Mouse (Mus musculus): Measurements from ENCODE around the gene Ddah1. TPM values are rescaled to one million over a fixed set of nuclear protein-coding genes. Genes with fewer than 3 reads are reported as not detected.
A peak's percentile ranks its signal among the peaks of the same experiment; 100 is the strongest.

Ddah1 gene
- total RNA-seq, 2 experiments from 2014 or later, result 11.0 to 13.7 TPM

DNA sequence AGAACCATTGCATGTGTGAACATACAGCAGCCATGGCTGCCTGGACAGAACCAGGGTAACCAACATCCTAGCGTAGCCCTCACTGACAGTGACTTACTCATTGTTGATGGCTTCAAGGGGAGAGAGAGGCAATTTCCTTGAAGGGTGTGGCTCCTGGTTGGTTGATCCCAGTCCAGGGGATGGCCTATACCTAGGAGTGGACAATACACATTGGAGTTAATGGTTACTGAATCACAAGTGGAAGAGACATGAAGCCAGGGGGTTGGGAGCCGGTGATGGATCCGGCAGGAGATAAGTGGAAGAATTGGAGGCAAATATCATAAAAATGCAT, 5.1 kb downstream of the Ddah1 start:
- no peak for DNase-seq

DNA sequence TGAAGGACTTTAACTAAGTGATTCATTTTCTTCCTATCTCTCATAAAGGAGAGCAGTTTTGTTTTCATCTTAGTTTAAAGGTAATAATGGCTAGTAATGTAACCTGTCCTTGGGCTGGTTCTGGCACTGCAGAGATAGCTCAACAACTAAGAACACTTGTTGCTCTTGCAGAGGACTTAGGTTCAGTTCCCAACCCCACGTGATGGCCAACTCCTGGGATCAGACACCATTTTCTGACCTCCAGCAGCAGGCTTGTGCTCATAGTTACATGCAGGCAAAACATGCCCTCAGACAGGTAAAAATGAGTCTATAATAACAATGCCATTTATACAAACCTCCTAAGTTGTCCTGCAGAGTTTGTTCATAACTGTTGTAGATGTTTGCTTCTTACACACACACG, 5.9 kb downstream of the Ddah1 start:
- DNase-seq, result no peak

DNA sequence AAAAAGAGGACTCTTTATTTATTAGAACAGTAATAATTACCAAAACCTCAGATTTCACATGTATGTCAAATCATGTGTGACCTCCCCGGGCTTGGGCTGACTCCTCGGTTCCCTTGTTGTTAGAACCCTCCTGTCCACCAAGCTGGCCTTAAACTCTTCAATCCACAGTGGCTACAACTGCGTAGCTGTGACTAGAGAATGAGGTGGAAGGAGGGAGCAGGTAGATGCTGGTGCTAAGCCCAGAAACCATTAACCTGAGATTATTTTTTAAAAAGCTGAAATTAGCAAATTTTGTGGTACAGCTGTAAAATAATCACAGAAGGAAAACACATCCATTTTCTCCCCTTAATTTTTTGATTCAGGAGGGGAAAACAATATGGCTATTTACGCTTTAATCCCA, 10.0 kb downstream of the Ddah1 start:
- DNase-seq, result no peak

DNA sequence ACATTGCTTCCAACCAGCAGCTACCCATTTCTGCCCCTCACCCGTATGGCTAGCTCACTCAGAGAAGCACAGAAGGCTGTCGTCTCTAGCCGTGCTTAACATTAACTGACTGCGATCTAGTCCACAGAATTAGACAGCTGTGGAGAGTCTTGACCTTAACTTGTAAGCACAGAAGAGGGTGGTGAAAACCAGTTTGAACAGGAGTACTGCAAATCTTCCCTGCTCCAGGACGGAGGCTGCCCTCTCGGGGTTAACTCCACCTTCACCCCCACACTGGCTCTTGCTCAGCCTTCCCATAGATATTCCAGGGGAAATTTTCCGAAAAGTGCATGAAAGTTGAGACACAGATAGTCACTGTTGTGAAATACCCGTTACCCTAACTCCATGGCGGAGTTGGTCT, 14.9 kb downstream of the Ddah1 start:
- no peak for DNase-seq

DNA sequence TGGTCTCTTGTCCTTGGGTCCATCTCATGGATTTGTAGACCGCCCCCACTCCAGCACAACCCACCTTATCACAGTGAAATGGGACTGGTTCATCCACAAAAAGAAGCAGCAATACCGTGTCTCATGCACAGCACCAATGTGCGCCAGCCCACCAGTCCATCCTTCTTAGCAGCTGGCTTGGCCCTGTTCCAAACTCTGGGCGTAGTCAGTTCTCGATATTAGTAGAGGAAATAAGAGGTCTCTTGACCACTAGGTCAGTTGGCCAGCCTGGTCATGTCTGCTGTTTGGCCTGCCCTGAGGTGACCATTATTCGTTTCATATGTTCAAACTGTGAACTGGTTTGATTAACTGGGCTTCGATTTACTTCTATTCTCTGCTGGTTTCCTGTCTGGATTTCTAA, 15.9 kb downstream of the Ddah1 start:
- no peak for DNase-seq

DNA sequence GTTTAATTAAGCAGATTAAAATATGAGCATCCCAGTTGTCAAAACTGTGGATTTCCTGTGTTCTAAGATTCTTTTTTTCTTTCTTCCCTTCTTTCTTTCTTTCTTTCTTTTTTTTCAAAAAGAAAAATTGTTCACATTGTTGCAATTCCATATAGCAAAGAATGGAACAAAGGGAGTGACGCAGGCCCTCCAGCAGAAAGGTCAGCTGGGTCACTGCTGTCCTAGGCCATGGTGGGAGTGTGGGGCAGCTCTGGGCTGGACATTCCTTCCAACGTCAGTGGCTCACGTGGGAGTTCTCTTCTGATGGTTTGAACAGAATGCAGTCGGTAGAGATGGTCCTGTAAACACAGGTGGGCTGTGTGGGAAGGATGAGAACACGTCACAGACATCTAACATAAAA, 16.8 kb downstream of the Ddah1 start:
- no peak for DNase-seq

DNA sequence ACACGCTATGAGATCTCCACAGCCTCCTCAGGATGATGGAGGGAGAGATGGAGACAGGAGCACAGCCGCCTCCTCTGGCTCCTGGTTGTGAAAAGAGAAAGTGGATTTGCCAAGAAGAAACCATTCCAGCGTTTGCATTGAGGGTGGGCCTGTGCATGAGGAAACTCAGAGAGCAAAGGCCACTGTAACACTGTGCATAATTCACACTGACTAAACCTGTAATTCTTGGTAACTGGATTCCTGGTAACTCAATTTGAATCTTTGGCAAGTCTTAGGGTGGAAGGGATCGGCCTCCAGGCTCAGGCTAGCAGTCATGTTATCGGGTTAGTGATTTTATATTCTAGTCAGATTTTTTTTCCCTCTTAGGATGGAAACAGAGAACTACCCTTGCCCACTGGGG, 17.4 kb downstream of the Ddah1 start:
- DNase-seq, result no peak

DNA sequence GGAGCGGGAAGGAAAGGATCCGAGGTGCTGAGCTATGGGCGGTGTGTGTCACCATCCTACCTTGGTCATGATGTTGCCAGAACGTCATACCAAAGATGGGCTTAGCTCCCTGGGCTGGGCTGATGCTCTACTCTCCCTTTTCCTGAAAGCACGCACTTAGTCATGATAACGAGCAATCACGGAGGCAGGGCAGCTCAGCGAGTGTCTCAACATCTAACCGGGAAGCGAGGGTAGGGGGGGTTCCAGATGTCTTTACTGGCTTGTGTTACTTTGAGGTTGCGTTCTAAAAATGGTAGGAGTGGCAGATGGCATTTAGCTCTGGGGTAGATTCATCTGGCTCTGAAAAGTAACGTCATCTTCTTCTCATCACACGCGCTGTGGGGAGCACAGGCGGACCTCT, 18.5 kb downstream of the Ddah1 start:
- no peak for DNase-seq

DNA sequence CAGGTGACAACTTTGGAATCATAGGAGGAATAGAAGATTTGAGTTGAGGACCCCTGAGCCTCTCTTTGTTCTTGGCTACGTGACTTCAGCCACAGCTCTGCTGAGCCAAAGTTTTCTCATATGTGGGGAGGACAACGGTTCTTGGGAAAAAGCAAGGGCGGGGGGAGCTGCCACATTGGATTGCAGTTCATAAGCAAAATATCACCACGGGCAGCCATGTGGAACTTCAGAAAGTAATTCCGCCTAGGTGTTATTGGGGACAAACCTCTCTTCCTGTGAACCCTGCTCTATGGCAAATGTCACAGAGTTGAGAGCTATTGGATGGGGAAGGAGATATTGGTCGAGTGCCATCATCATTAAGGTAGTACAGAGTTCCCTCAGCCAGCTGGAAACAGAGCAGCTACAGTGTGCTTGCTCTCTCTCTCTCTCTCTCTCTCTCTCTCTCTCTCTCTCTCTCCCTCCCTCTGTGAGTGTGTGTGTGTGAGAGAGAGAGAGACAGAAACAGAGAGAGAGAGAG, 20.0 kb downstream of the Ddah1 start:
- no peak for DNase-seq

DNA sequence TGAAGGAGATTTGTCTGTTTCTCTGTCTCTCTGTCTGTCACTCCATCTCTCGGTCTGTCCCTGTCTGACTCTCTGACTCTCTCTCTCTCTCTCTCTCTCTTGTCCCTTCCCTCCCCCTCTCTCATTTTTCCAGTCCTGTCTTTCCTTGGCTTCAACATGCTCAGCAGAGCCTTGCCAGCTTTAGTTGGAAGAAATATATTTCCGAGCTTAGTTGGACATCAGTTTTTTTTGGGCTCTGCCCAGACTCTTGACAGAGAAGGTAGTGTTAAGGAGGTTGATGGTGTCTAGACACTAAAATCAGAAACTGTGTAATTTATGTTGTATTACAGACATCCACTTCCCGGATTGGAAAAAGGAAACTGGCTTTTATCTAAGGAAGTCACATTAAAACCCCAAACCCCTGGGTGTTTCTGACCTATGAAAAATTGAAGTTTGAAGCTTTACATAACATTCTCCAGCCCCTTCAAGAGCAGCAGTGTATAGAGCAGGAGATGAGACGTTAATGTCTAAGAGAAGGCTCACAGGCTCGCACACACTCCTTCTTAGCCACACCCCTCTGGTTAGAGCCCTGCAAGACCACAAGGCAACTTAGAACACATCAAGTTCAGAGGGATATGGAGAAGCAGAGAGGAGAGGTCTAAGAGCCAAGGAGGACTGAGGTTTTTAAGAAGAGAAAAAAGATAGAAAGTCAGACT, 21.0 kb downstream of the Ddah1 start:
- DNase-seq, result no peak

DNA sequence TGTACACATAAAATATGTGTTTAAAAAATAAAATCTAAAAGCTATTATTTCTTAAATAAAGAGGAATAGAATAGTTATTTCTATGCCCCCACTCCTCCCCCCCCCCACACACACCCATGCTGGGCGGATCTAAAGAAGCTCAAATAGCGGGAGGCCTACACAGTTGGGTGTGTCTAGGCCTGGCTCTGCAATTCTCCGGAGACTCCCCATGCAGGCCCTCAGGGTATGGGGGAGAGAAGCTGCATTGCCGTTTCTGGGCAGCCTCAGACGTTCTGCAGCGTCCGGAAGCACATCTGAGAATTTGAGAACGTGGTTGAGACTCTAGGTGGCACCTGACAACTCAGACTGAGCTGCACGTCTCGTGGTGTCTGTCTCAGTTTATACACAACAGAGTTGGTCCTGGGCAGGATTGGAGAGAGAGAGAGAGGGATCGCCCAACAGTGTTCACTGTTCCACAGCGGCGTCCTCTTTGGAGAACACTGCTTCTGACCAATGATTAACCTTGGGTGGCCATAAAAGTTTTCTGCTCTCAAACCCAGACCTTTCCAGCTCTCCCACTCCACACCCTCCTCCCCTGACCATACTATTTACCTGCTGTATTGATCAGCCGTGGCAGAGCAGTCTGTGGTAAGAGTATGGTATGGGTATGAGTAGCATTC, 22.4 kb downstream of the Ddah1 start:
- DNase-seq, result no peak

DNA sequence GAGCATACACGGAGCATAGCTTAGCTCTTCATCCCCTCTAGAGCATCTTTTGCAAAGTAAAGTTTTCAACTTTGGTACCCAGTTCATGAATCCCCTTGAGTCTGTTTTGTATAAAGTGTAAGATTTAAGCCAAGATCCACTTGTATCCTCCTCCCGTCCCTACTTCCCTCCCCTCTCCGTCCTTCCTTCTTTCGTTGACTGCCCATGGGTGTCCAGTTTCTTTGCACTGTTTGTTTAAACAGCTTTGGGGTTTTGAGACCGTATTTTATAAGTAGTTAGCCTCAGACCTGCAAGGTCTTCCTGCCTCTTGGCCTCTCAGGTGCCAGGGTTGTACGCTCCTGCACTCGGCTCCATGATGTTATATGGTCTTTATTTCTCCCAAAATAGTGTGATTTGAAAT, 26.8 kb downstream of the Ddah1 start:
- DNase-seq, result no peak

DNA sequence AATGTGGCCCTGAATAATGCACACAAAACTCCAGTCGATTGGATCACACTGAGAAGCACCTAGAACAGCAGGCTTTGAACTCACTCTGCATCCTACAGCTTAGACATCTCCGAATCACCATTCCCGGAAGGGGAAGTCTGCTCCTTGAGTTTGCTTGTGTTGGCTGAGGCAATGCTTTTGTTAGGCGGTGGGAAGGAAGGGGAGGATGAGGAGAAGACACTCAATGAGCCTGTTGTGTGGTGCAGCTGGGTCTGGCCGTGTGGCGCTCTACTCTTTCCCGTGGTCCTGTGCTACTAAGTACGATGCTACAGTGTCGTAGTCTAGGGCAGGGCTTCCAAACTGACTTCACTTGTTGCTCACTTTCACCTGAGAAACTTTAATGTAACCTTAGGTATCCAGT, 28.8 kb downstream of the Ddah1 start:
- DNase-seq, result no peak

DNA sequence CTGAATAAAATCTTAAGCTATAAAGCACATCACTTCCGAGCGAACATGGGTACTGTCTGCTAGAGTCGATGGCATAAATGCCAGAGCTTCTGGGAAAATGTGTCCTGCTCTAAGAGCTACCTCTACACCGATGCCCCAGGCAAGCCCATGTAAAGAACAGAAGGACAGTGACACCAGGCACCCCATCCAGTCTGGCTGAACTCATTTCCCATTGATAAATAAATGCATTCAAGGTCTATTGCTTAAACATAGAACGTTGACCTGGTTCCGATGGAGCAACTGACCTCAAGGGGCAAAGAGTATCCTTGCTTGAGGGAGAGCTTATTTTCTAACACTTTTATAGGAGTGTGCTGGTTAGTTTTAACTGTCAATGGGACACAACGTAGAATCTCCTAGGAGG, 30.6 kb downstream of the Ddah1 start:
- no peak for DNase-seq

DNA sequence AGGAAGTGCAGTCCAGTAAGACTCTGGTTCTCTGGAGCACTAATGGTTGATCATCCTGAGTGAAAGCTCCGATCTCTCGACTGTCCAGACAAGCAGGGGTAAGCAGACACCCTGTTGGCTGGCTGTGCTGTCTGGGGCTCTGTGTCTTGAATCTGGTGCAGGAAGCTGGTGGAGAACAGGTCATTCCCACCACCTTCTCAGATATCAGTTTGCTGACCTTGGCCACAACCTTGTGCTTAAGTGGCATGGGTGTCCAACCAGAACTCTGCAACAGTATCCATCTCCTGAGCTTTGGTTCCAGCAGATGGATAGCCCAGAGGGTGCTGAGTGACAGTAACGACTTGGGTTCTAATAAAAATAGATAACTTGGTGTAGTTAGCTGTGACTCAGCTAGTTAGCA, 31.8 kb downstream of the Ddah1 start:
- no peak for DNase-seq

DNA sequence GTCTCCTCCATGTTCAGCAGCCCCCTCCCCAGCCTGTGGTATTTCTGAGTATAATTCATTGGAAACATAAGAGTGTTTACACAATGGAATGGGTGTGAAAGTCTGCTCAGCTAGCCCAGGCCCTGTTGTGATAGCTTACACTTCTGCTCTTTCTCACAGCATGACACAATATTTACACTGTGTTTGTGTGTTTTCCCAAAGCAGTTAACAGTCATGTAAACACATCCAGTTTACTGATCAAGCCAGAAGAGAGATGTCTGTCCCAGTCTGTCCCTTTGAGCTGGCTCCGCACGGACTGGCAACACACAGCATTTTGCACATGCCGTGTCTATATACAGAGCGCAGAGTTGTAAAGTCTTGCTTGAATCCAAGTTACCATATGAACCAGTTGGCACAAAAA, 32.2 kb downstream of the Ddah1 start:
- DNase-seq, result peak; percentile 25

DNA sequence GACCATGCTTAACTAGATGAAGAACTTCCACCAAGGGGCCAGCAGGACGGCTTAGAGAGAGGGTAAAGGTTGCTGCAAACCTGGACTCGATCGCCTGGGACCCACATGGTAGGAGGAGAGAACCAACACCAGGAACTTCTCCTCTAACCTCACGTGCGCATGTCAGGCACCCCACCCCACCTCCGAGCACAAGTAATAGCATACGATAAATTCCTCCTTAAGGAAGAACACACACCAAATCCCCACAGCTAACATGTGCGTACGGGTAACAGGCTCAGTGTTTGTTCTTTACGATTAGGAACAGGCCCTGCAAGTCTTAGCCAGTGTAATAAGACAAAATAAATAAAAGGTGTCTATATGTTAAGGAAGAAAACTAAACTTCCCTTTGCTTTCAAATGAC, 35.9 kb downstream of the Ddah1 start:
- no peak for DNase-seq

DNA sequence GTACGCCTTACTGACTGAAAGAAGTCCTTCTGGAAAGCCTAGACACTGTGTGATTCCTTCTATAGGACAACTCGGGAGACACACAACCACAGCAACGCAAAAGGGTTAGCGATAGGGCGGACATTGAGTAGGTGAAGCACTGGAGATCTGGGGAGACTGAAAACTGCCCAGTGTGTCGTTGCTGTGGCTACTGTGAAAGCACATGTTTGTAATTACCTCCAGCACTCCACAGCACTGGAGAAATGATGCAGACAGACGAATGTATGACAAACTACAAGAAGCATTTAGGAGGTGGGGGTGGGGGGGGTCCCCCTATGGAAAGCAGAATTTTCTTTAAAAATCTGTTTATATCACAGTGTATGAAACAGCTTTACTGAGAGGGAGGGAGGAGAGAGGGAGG, 37.4 kb downstream of the Ddah1 start:
- no peak for DNase-seq

DNA sequence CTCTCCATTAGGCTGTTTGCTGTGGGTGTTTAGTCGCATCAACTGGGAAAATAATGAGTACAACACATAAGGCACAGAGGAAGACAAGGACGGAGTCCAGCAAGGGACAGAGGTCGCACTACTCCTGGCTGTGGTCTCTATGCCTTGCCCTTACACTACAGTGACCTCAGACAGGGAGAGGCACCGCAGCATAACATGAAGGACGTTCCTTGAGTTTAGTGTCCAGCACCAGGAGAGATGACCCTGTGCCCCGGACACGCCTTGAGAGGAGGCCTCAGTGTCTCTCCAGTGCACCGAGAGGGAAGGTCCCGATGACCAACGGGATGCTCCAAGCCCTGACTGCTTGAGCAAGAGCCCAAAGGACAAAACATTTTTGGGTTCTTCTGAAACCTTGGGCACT, 39.6 kb downstream of the Ddah1 start:
- no peak for DNase-seq

DNA sequence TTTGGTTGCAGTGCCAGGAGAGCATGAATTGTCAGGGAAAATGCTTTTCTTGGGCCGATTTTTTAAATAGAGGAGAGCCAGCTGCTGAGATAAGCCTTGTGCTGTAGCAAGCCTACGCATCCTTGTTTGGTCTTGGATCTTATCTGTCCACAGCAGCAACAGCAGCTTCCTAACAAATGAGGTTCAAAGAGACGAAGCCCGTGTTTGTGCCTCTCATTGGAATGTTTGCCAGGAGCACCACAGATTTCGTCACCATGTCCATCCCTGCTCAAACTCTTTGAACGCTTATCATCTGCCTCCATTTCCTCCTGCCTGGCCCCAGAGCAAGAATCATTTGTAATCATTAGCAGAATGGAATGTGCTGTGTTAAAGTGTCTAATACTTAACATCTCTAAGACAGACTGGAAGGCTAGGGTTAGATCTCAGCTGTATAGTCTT, 40.3 kb downstream of the Ddah1 start:
- DNase-seq, result peak; percentile 37

DNA sequence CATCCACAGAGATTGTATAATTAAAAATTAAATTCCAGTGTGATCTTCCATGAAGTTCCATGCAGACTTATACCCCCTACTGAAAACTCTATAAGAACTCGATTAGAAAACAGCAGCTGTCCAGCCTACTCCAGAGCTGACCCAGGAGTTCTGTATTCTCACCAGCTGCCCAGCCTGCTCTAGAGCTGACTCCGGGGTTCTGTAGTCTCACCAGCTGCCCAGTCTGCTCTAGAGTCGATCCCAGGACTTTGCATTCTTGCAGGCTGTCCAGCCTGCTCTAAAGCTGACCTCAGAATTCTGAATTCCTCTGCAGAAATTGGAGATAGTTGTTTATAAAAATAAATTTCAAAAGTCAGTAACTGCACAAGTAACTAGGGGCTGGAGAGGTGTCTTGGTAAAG, 40.9 kb downstream of the Ddah1 start:
- no peak for DNase-seq

DNA sequence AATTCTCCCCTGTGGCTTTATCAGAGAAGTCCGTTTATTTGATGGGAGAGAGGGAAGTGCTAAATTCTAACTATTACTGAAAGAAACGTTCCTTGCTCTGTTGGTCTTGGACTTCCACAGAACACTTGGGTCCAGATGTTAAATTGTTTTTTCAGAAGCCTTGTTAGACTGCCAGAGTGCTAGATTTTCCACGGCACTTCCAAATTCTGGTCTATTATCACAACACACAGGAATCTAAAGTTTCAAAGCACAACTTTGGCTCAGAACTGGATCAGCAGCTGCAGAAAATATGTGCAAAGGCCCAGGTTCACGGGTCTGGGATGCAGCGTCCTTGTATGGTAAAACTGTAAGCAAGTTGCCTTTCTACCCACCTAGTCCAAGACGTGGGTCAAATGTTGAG, 43.6 kb downstream of the Ddah1 start:
- no peak for DNase-seq

DNA sequence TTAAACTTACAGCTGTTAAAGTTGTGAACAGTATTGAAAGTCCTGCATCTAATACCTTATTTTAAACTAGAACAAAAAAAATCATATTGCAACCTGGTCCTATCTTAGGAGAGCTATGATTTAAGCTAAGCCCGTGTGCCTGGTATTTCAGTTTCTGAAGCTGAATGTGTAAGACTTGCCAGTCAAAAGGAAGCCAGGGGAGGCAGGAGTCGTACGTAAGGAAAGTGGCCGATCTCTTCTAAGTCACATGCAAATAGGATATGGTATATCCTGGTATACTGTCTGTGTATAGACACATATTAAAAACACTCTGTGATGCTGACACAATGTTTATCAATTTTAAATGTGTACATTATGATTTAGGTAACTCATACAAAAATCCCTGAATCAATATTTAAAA, 47.4 kb downstream of the Ddah1 start:
- no peak for DNase-seq

DNA sequence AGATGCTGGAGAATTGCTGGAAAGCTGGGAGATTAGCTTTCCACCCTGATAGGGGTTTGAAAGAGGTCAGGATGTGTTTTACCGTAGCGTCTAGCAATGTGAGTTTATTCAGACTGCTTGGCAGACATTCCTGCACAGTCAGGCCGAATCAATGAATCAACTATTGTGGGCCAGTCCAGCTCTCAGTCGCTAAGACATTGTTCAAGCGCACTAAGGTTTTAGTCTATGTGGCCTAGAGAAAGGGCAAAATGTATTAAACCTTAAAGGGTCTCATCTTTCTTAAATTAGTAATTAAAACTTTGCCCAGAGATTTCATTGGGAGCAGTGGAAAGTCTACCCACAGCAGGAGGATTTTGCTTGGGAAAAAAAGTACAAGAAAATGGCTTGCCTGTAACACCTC, 48.0 kb downstream of the Ddah1 start:
- DNase-seq, result no peak

Data from adrenal gland, postnatal 10 days (tissue).